Mouse (Mus musculus) lung, postnatal 0 days (tissue): ENCODE data around the gene Slc2a9.

Source experiments
- CTCF ChIP-seq: IDR thresholded peaks from 2 replicates; pipeline ENCODE4 v1.5.1; 2016; ENCODE audit warnings: antibody characterized with exemption, mild to moderate bottlenecking
- EP300 ChIP-seq: IDR thresholded peaks from 2 replicates; pipeline ENCODE4 v1.6.1; 2016; ENCODE audit warnings: antibody characterized with exemption, mild to moderate bottlenecking, control low read depth

- no peak for TF ChIP-seq CTCF
- TF ChIP-seq EP300, result no peak
These were observed 14.0 kb downstream of the Slc2a9 start for GRCm38 (mm10) chr5:38488673-38489615.
